Mouse (Mus musculus): ENCODE measurements around the gene Gm20425. TPM values are rescaled to one million over a fixed set of nuclear protein-coding genes. Genes with fewer than 3 reads are reported as not detected.
"Not testable (repeated sequence)": the region's sequence is repeated elsewhere in the genome, so short reads cannot be mapped to it uniquely, and the experiment has no call there.

Gene Gm20425
- total RNA-seq, 2 experiments from 2014 or later: 9.2 to 9.7 TPM

DNA sequence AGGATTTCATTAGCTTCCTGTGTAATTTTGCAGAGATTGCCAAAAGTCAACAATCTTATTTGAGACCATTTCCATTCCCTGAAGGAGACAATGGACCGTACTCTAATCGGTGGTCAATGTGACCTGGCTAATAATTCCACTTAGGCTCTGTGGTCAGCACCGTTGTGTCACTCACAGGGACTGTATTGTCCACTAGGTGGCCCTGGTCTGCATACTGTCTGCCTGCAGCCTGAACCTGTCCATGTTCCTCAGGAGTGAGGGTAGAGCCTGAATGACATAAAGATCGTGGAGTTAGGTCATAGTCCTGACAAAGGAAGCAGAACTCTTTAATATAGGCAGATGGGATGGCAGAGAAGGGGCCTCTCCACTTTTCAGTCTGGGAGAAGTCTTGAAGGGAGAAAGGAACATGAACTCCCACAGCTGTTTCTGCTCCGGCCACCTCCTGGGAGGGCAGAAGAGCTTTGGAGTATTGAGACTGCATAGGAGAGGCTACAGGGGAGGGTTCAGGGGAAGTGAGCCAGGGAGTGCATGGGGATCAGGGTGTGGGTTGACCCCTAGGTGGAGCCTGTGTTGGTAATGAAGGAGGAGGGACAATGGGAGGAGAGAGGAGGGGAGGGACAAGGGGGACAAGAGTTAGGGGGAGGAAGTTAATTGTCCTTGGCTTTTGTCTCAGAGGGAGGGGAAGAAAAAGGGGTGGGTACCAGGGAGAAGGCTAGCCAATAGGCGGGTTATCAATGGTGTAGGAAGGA is 55.2 kb downstream of the Gm20425 start:
- no peak for DNase-seq (ENCODE audit: low spot score in 2 of 2)
- intact Hi-C loops (cut with DNase I): no loop called here

DNA sequence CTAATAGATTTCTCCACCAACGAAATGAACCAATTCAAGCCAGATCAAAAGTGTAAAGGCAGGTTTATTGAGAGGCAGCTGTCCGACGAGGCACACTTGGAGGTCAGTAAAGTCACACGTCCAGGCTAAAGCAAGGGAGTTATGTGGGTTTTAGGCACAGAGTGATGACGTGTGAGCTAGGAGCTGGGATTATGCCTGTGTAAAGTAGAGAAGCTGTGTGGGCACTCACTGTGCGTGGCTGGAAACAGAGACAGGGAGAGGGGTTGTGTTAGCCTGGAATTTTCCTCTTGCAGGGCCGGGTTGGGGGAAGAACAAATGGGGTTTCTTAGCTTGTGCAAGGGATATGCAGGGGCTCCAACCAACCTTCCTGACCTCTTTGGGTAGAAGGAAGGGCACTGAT is 61.3 kb downstream of the Gm20425 start:
- intact Hi-C loops (cut with DNase I): no loop called here
- peak in 1 of 2 experiments; percentile 45 for DNase-seq (ENCODE audit: low spot score in 2 of 2)

DNA sequence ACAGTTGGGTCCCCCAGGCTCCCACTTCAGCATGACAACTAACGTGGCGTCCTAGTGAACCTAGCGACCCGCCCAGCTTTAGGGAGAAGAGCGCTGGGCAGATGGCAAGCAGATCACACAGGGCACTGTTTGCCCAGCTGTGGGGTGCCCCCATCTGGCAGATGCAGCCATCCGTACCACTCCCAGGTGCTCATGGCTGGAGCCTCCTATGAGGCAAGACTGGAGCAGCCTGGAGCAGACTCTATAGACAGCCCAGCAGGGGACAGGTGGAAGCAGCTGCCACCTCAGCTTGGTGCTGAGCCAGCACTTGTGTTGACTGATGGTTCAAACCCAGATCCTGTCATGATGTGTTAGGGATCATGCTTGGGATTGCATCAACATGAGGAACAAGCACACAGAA is 62.1 kb downstream of the Gm20425 start:
- no peak for DNase-seq (ENCODE audit: low spot score in 2 of 2)
- intact Hi-C loops (cut with DNase I): no loop called here

- DNase-seq (ENCODE audit: low spot score in 2 of 2): no peak
- intact Hi-C loops (cut with DNase I): no loop called here
These were observed 66.3 kb downstream of the Gm20425 start for GRCm38 (mm10) chr9:103163806-103164205.

- intact Hi-C loops (cut with DNase I); DNase-seq (ENCODE audit: low spot score in 2 of 2): not testable (repeated sequence)
These were observed 74.9 kb downstream of the Gm20425 start for GRCm38 (mm10) chr9:103155158-103155557.

GRCm38 (mm10) chr9:103154568-103154967 is 75.5 kb downstream of the Gm20425 start:
- DNase-seq (ENCODE audit: low spot score in 2 of 2): no peak
- intact Hi-C loops (cut with DNase I): no loop called here

GRCm38 (mm10) chr9:103153286-103153685 is 76.8 kb downstream of the Gm20425 start:
- DNase-seq (ENCODE audit: low spot score in 2 of 2): no peak
- intact Hi-C loops (cut with DNase I): no loop called here

- intact Hi-C loops (cut with DNase I): no loop called here
- DNase-seq (ENCODE audit: low spot score in 2 of 2): peak in 1 of 2 experiments; percentile 35
These were observed 80.9 kb downstream of the Gm20425 start for GRCm38 (mm10) chr9:103149074-103149799.

DNA sequence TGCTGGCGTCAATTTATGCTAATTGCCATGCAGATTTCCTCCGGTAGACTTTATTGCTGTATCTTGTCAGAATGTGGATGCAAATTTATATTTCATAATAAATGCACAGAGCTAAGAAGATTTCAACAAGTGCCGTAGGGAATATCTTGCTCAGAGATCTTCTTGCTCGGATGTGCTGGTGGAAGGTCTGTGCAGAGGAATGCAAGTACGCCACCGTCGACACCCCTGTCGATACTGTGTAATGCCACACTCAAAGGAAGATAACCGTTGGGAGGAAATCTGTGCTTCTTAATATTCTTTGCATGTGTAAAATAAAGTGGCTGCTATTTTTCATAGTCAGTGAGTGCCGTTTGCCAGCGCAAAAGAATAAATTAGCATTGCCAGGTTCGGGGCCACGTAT is 83.0 kb downstream of the Gm20425 start:
- intact Hi-C loops (cut with DNase I): loop anchor here (2.0 kb wide), 1 partner anchor 34 kb away; no protein-coding TSS in a partner anchor
- no peak for DNase-seq (ENCODE audit: low spot score in 2 of 2)

- intact Hi-C loops (cut with DNase I): loop anchor here (2.0 kb wide), 1 partner anchor 34 kb away; no protein-coding TSS in a partner anchor
- DNase-seq (ENCODE audit: low spot score in 2 of 2): peak in 1 of 2 experiments; percentile 38
These were observed 83.4 kb downstream of the Gm20425 start for GRCm38 (mm10) chr9:103146703-103147102.

GRCm38 (mm10) chr9:103146257-103146656 is 83.8 kb downstream of the Gm20425 start:
- intact Hi-C loops (cut with DNase I): loop anchor here (2.0 kb wide), 1 partner anchor 33 kb away; no protein-coding TSS in a partner anchor
- DNase-seq (ENCODE audit: low spot score in 2 of 2): no peak

DNA sequence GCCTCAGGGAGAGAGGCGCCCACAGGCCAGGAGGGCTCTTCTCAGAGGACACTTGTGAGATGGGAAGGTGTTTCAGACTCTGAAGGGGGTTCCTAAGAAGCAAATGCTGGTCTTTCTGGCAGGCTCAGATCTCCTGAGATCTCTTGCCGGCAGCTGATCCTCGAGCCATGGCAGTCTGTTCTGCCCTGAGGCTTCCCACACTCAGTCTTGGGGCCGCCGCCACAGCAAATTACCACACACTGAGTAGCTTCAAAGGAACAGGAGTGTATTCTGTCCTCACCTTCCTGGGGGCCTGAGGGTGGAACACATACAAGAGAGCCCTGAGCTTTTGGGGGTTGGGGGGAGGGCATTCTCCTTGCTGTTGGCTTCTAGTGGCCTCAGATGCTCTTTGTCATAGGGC is 84.8 kb downstream of the Gm20425 start:
- intact Hi-C loops (cut with DNase I): no loop called here
- no peak for DNase-seq (ENCODE audit: low spot score in 2 of 2)

DNA sequence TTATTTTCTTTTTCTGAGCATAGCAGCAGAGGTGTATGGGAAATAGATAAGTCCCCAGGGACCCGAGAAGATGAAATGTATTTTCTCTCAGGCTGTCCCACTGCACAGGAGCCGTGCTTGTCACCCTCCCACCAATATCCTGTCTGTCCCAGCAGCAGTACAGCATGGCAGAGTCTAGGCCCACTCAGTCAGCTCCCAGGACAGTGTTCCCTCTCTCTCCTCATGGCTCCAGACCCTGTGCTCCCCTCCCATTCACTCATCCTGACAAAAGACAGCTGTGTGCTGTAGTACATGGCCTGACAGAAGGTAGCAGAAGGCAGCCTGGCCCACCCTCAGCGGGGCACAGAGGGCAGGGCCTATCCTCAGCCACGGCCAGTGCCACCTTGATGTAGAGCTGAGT is 86.2 kb downstream of the Gm20425 start:
- intact Hi-C loops (cut with DNase I): no loop called here
- no peak for DNase-seq (ENCODE audit: low spot score in 2 of 2)

DNA sequence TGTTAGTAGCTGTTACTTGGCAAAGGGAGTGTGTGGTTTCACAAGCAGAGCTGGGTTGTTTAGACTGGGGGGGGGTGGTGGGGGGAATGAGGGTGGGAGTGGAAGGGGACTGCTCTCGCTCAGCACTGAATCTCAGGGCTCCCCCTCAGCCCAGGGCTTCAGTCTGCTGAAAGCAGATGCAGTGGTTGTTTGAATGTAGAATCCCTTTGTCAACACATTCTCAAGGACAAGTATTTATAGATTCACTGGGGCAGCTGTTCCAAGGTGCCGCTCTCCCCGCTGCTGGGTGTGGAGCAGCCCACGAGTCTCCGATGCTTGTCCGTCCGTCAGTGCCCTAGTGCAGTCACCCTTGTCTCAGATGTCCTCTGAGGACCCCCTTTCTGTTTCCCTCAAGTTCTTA is 88.8 kb downstream of the Gm20425 start:
- intact Hi-C loops (cut with DNase I): no loop called here
- no peak for DNase-seq (ENCODE audit: low spot score in 2 of 2)

DNA sequence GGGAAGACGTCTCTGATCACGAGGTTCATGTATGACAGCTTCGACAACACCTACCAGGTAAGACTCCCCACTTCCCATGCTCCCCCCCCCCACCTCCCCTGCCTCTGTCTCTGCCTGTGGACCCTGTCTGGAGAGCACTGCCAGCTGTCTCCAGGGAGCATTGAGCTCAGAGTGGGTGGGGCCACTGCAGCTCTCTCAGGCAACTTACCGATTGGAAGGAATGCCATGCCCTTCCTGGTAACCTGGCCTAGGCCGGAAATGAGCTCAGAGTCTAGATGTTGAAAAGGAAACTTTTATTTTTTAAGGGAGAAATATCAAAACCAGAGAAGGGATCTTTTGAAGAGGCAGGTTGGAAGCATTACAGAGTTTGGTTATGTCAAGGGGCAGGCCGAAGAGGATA is 89.7 kb downstream of the Gm20425 start:
- intact Hi-C loops (cut with DNase I): no loop called here
- no peak for DNase-seq (ENCODE audit: low spot score in 2 of 2)

Other genes with a start within 250 kb of the Gm20425 start
- under 1 TPM; 0.63 to 0.76 TPM for gene Slco2a1, start 241.6 kb downstream of the Gm20425 start, total RNA-seq (2021)
- gene Rab6b, start 118.5 kb downstream of the Gm20425 start, total RNA-seq (2021): 100 to 1,000 TPM; 607 to 644 TPM
- gene Srprb, start 28.2 kb downstream of the Gm20425 start, total RNA-seq (2021): 10 to 100 TPM; 18.5 to 19.3 TPM
- 100 to 1,000 TPM; 136 to 214 TPM for gene Trf, start 137 bp upstream of the Gm20425 start, total RNA-seq (2021)
- under 1 TPM in 1 of 2 experiments, not detected in 1; 0.74 TPM for gene 1300017J02Rik, start 74.8 kb upstream of the Gm20425 start, total RNA-seq (2021)
- 10 to 100 TPM; 16.6 to 24.5 TPM for gene Topbp1, start 74.9 kb upstream of the Gm20425 start, total RNA-seq (2021)
- 10 to 100 TPM; 74.8 to 82.9 TPM for gene Cdv3, start 135.5 kb upstream of the Gm20425 start, total RNA-seq (2021)

Measured in left cerebral cortex, postnatal 36 days (tissue).